Comparison of ENCODE assay signal across 15 mouse cellular contexts in genomic region chr3:149331251-149331960, GRCm38 (mm10).
A peak's percentile ranks its signal among the peaks of the same experiment; 100 is the strongest.
DNase-seq lines count a peak whose midpoint lies in the region; ATAC-seq lines count a peak whose summit lies in the region.
"Had no signal": no experiment of that assay in that cellular context is flagged by ENCODE, and none has a peak within 500 bp of the region (broad histone marks: within the 10 kb centered on the region; RNA-seq: fewer than 3 reads in every experiment).

No protein-coding gene starts in this region.

- no peak overlapping the region for H3K4me2 ChIP-seq in forebrain, embryonic 15.5 days (replicated peaks)
- H3K4me2 ChIP-seq in heart, embryonic 16.5 days (ENCODE audit: low read depth, low read length), result no peak overlapping the region
- H3K4me2 ChIP-seq in midbrain, embryonic 11.5 days, result no peak overlapping the region
- no peak overlapping the region for H3K4me2 ChIP-seq in midbrain, embryonic 16.5 days (ENCODE audit: low read length)

- H3K27me3 ChIP-seq in forebrain, embryonic 10.5 days (ENCODE audit: poor library complexity, severe bottlenecking), result peaks cover 40% of the 10 kb centered on the region
- no peaks in the 10 kb centered on the region for H3K27me3 ChIP-seq in forebrain, embryonic 15.5 days
- no peaks in the 10 kb centered on the region for H3K27me3 ChIP-seq in heart, embryonic 16.5 days (ENCODE audit: control insufficient read depth, insufficient read depth, low read length)
- H3K27me3 ChIP-seq in midbrain, embryonic 11.5 days (ENCODE audit: control insufficient read depth, insufficient read depth, low read length), result no peaks in the 10 kb centered on the region
- no peaks in the 10 kb centered on the region for H3K27me3 ChIP-seq in midbrain, embryonic 16.5 days (ENCODE audit: control insufficient read depth, insufficient read depth, low read depth, low read length)
- H3K27me3 ChIP-seq: CH12.LX had no signal

- ATAC-seq in forebrain, embryonic 15.5 days (replicated peaks), result no peak
- no peak for ATAC-seq in heart, embryonic 16.5 days (replicated peaks; ENCODE audit: extremely low read depth, insufficient read depth, low FRiP score)
- peak; percentile 92 for ATAC-seq in midbrain, embryonic 11.5 days (ENCODE audit: low FRiP score)
- no peak for ATAC-seq in midbrain, embryonic 16.5 days
- ATAC-seq: activated CD4-positive, CD25-positive, alpha-beta regulatory T cell, adult 4 months; intestine, embryonic 16.5 days had no signal

- DNase-seq in forebrain, embryonic 10.5 days (ENCODE audit: extremely low spot score, low spot score), result peak; percentile 55
- no peak for DNase-seq in heart, postnatal 25 days (ENCODE audit: low spot score)
- peak; percentile 96 for DNase-seq in midbrain, embryonic 11.5 days (ENCODE audit: low spot score, missing footprints)
- peak; percentile 78 for DNase-seq in retina, embryonic 14.5 days (ENCODE audit: low spot score)
- no peak for DNase-seq in thymus, postnatal 4 days
- DNase-seq: cerebellum, adult 11 months had no signal

- H3K4me3 ChIP-seq in forebrain, embryonic 10.5 days, result no peak overlapping the region
- no peak overlapping the region for H3K4me3 ChIP-seq in forebrain, embryonic 15.5 days
- no peak overlapping the region for H3K4me3 ChIP-seq in heart, embryonic 16.5 days (ENCODE audit: low read length)
- H3K4me3 ChIP-seq in midbrain, embryonic 11.5 days (ENCODE audit: low read depth, low read length), result no peak overlapping the region
- H3K4me3 ChIP-seq in midbrain, embryonic 16.5 days (ENCODE audit: low read depth, low read length), result no peak overlapping the region
- H3K4me3 ChIP-seq: erythroblast, embryonic 14.5 days had no signal

- H3K27ac ChIP-seq in forebrain, embryonic 10.5 days, result peak overlapping the region; percentile 79
- no peak overlapping the region for H3K27ac ChIP-seq in forebrain, embryonic 15.5 days (replicated peaks)
- H3K27ac ChIP-seq in heart, embryonic 16.5 days (ENCODE audit: low read length), result peak overlapping the region; percentile 43
- peak overlapping the region; percentile 61; the same call in 1 of the 2 replicates for H3K27ac ChIP-seq in midbrain, embryonic 11.5 days (ENCODE audit: low read depth, low read length)
- no peak overlapping the region for H3K27ac ChIP-seq in midbrain, embryonic 16.5 days (ENCODE audit: low read length)
- H3K27ac ChIP-seq: liver, embryonic 14.5 days; macrophage had no signal

- H3K4me1 ChIP-seq in forebrain, embryonic 10.5 days, result peaks cover 64% of the 10 kb centered on the region
- peaks cover 6% of the 10 kb centered on the region for H3K4me1 ChIP-seq in forebrain, embryonic 15.5 days
- H3K4me1 ChIP-seq in heart, embryonic 16.5 days (ENCODE audit: control insufficient read depth, insufficient read depth, low read length), result peaks cover 3% of the 10 kb centered on the region
- peaks cover 41% of the 10 kb centered on the region for H3K4me1 ChIP-seq in midbrain, embryonic 11.5 days (ENCODE audit: control insufficient read depth, insufficient read depth, low read length)
- H3K4me1 ChIP-seq in midbrain, embryonic 16.5 days (ENCODE audit: control insufficient read depth, insufficient read depth, low read length), result peaks cover 8% of the 10 kb centered on the region; the same call in 1 of the 2 replicates

- WGBS in forebrain, embryonic 10.5 days, result 15% methylated on average over 7 of the region's 7 CpGs
- 6% methylated on average over 7 of the region's 7 CpGs for WGBS in forebrain, embryonic 15.5 days
- 67% methylated on average over 7 of the region's 7 CpGs for WGBS in heart, embryonic 16.5 days
- 10% methylated on average over 7 of the region's 7 CpGs for WGBS in midbrain, embryonic 11.5 days
- WGBS in midbrain, embryonic 16.5 days, result 12% methylated on average over 7 of the region's 7 CpGs

- H3K36me3 ChIP-seq in forebrain, embryonic 10.5 days (replicated peaks), result no peaks in the 10 kb centered on the region
- no peaks in the 10 kb centered on the region for H3K36me3 ChIP-seq in forebrain, embryonic 15.5 days
- H3K36me3 ChIP-seq in heart, embryonic 16.5 days (ENCODE audit: control insufficient read depth, insufficient read depth), result no peaks in the 10 kb centered on the region
- H3K36me3 ChIP-seq in midbrain, embryonic 11.5 days (ENCODE audit: control insufficient read depth, insufficient read depth, low read length), result no peaks in the 10 kb centered on the region
- H3K36me3 ChIP-seq in midbrain, embryonic 16.5 days (ENCODE audit: control insufficient read depth, insufficient read depth, low read length), result no peaks in the 10 kb centered on the region

- H3K9me3 ChIP-seq in forebrain, embryonic 10.5 days, result no peaks in the 10 kb centered on the region
- H3K9me3 ChIP-seq in forebrain, embryonic 15.5 days, result no peaks in the 10 kb centered on the region
- H3K9me3 ChIP-seq in heart, embryonic 16.5 days (replicated peaks; ENCODE audit: control insufficient read depth, low read length), result no peaks in the 10 kb centered on the region
- no peaks in the 10 kb centered on the region for H3K9me3 ChIP-seq in midbrain, embryonic 11.5 days (ENCODE audit: control insufficient read depth, low read length)
- H3K9me3 ChIP-seq in midbrain, embryonic 16.5 days (replicated peaks; ENCODE audit: control insufficient read depth, low read length, poor library complexity, severe bottlenecking), result no peaks in the 10 kb centered on the region

- H3K9ac ChIP-seq in forebrain, embryonic 15.5 days (replicated peaks), result no peak overlapping the region
- H3K9ac ChIP-seq in heart, embryonic 16.5 days (ENCODE audit: low read length), result no peak overlapping the region
- no peak overlapping the region for H3K9ac ChIP-seq in midbrain, embryonic 11.5 days (ENCODE audit: low read length)
- no peak overlapping the region for H3K9ac ChIP-seq in midbrain, embryonic 16.5 days (ENCODE audit: low read depth, low read length)
- H3K9ac ChIP-seq: liver, embryonic 14.5 days had no signal

- intact Hi-C loops in heart, postnatal 25 days (cut with DNase I), result loop anchor here (5.0 kb wide), 2 partner anchors 69 to 339 kb away; partner anchors contain the start of gene Adgrl2

Comparison
In these comparisons a context has a peak if more than half of its experiments do, and no peak if none do; other contexts are left out.
1. H3K27ac ChIP-seq: peak in forebrain, embryonic 10.5 days (single experiment), heart, embryonic 16.5 days (single experiment) and midbrain, embryonic 11.5 days (single experiment); none in forebrain, embryonic 15.5 days (single experiment) and midbrain, embryonic 16.5 days (single experiment).
2. DNase-seq: peak in forebrain, embryonic 10.5 days (single experiment), midbrain, embryonic 11.5 days (single experiment) and retina, embryonic 14.5 days (single experiment); none in heart, postnatal 25 days (single experiment) and thymus, postnatal 4 days (single experiment).